Mouse (Mus musculus): ENCODE measurements around the gene Tm9sf2. TPM values are rescaled to one million over a fixed set of nuclear protein-coding genes. Genes with fewer than 3 reads are reported as not detected.
A peak's percentile ranks its signal among the peaks of the same experiment; 100 is the strongest.

Tm9sf2 gene
- polyA plus RNA-seq, 1 experiment from 2014 or later: 162 TPM

GRCm38 (mm10) chr14:122176263-122176798 lies 69.5 kb downstream of the Tm9sf2 start:
- no peak overlapping the region for H3K4me2 ChIP-seq (replicated peaks; ENCODE audit: low read depth, low read length)
- no peaks in the 10 kb centered on the region for H3K9me3 ChIP-seq (ENCODE audit: low read length)
- H3K36me3 ChIP-seq (ENCODE audit: insufficient read depth, low read length): no peaks in the 10 kb centered on the region
- no peak overlapping the region for H3K9ac ChIP-seq (replicated peaks; ENCODE audit: low read depth)
- ATAC-seq (no peak), DNase-seq (ENCODE audit: low spot score) (no peak)
- no peaks in the 10 kb centered on the region for H3K27me3 ChIP-seq (replicated peaks; ENCODE audit: insufficient read depth, low read length)
- TF ChIP-seq EP300 (IDR thresholded peaks at IDR 0.05): no peak
- TF ChIP-seq CTCF (IDR thresholded peaks at IDR 0.05): no peak
- H3K4me1 ChIP-seq (ENCODE audit: insufficient read depth, low read depth, low read length): no peaks in the 10 kb centered on the region; the same call in 1 of the 2 replicates
- H3K4me3 ChIP-seq (ENCODE audit: low read depth, low read length): no peak overlapping the region
- 78% methylated on average over 14 of the region's 14 CpGs for WGBS
- H3K27ac ChIP-seq (ENCODE audit: low read length): no peak overlapping the region

DNA sequence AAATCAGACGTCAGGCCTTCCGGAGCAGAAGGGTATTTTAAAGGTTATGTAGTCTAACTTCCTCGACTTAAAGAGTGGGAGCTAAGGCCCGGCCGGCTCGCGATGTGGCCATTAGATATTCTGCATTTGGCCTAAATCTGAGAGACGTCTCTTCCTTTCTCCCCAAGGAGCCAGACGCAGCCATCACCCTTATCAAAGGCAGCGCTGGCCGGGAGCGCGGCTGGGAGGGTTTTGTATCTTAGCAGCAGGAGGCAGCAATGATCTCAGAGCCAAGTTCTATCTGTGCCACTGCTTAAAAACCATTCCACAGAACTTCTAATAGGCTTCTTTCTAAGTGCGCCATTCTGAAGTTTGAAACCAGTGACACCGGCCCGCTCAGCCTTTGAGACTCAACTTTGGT lies 72.4 kb downstream of the Tm9sf2 start:
- DNase-seq (ENCODE audit: low spot score) (no peak), ATAC-seq (no peak)
- H3K9ac ChIP-seq (replicated peaks; ENCODE audit: low read depth): no peak overlapping the region
- no peaks in the 10 kb centered on the region for H3K4me1 ChIP-seq (ENCODE audit: insufficient read depth, low read depth, low read length)
- no peak overlapping the region for H3K27ac ChIP-seq (ENCODE audit: low read length)
- H3K4me3 ChIP-seq (ENCODE audit: low read depth, low read length): no peak overlapping the region
- no peaks in the 10 kb centered on the region for H3K9me3 ChIP-seq (ENCODE audit: low read length)
- no peaks in the 10 kb centered on the region for H3K27me3 ChIP-seq (replicated peaks; ENCODE audit: insufficient read depth, low read length)
- WGBS: 75% methylated on average over 16 of the region's 16 CpGs
- no peak overlapping the region for H3K4me2 ChIP-seq (replicated peaks; ENCODE audit: low read depth, low read length)
- TF ChIP-seq CTCF (IDR thresholded peaks at IDR 0.05): no peak
- TF ChIP-seq EP300 (IDR thresholded peaks at IDR 0.05): no peak
- H3K36me3 ChIP-seq (ENCODE audit: insufficient read depth, low read length): no peaks in the 10 kb centered on the region

- Histone ChIP-seq H3K9ac (replicated peaks; ENCODE audit: low read depth) (peak within 1 kb of the TSS; percentile 21), H3K27me3 (replicated peaks; ENCODE audit: insufficient read depth, low read length) (no peaks in the 10 kb centered on the region), H3K4me2 (replicated peaks; ENCODE audit: low read depth, low read length) (peak within 1 kb of the TSS; percentile 58), H3K36me3 (ENCODE audit: insufficient read depth, low read length) (no peaks in the 10 kb centered on the region), H3K27ac (ENCODE audit: low read length) (no peak within 1 kb of the TSS), H3K4me3 (ENCODE audit: low read depth, low read length) (peak within 1 kb of the TSS; percentile 75), H3K9me3 (ENCODE audit: low read length) (no peaks in the 10 kb centered on the region), H3K4me1 (ENCODE audit: insufficient read depth, low read depth, low read length) (no peaks in the 10 kb centered on the region)
- TF ChIP-seq CTCF (IDR thresholded peaks at IDR 0.05): no peak
- TF ChIP-seq EP300 (IDR thresholded peaks at IDR 0.05): no peak
- DNase-seq (ENCODE audit: low spot score) (peak; percentile 96), ATAC-seq (peak; percentile 100)
- 3% methylated on average over 45 of the region's 45 CpGs for WGBS
Measured at GRCm38 (mm10) chr14:122181078-122181814, 74.4 kb downstream of the Tm9sf2 start, which contains the start of gene Clybl. Clybl (plus strand) TSS chr14:122181704.

DNA sequence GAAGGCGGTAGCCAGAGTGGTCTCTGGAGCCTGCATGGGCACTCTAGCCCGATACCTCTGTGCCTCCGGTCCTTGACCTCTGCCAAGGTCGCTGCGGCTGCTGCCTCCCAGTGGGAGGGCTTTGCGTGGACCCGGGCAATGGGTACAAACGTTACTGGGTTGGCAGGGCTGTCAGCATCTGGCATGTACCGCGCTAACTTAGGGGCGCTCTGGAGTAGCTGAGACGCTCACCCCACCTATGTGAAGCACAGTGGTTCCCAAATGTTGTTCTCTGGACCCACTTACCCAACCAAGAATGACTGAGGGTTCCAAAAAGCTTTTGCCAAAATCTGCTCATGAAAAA lies 74.9 kb downstream of the Tm9sf2 start:
- H3K27ac ChIP-seq (ENCODE audit: low read length): no peak overlapping the region
- TF ChIP-seq CTCF (IDR thresholded peaks at IDR 0.05) (peak; percentile 43), EP300 (IDR thresholded peaks at IDR 0.05) (no peak)

DNA sequence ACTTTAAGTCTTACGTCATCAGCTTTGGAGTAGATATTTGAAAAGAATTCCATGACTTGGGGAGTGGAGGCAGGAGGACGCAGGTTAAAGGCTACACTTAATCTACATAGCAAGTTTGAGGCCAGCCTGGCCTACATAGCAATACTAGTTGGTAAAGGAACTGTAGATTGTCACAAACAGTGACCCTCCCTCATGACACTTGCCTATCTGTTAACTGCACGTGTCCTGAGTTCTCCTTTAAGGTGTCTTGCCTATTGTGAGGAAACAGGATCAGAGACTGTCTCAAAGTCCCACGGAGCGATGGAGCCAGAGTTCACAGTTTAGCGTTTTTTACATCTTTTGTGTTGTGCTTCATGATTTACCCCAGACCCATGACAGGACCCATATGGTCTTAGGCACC lies 75.4 kb downstream of the Tm9sf2 start:
- Histone ChIP-seq H3K4me1 (ENCODE audit: insufficient read depth, low read depth, low read length) (no peaks in the 10 kb centered on the region), H3K36me3 (ENCODE audit: insufficient read depth, low read length) (no peaks in the 10 kb centered on the region), H3K9ac (replicated peaks; ENCODE audit: low read depth) (no peak overlapping the region), H3K4me3 (ENCODE audit: low read depth, low read length) (no peak overlapping the region), H3K9me3 (ENCODE audit: low read length) (no peaks in the 10 kb centered on the region), H3K27ac (ENCODE audit: low read length) (no peak overlapping the region), H3K27me3 (replicated peaks; ENCODE audit: insufficient read depth, low read length) (no peaks in the 10 kb centered on the region), H3K4me2 (replicated peaks; ENCODE audit: low read depth, low read length) (no peak overlapping the region)
- ATAC-seq (no peak), DNase-seq (ENCODE audit: low spot score) (no peak)
- TF ChIP-seq CTCF (IDR thresholded peaks at IDR 0.05): no peak
- TF ChIP-seq EP300 (IDR thresholded peaks at IDR 0.05): no peak
- 66% methylated on average over 6 of the region's 6 CpGs for WGBS

More for the DNA sequence above, 74.9 kb downstream of the Tm9sf2 start:
- Histone ChIP-seq H3K4me1 (ENCODE audit: insufficient read depth, low read depth, low read length) (no peaks in the 10 kb centered on the region), H3K9ac (replicated peaks; ENCODE audit: low read depth) (peak overlapping the region; percentile 21), H3K4me2 (replicated peaks; ENCODE audit: low read depth, low read length) (peak overlapping the region; percentile 58), H3K4me3 (ENCODE audit: low read depth, low read length) (peak overlapping the region; percentile 75), H3K36me3 (ENCODE audit: insufficient read depth, low read length) (no peaks in the 10 kb centered on the region), H3K9me3 (ENCODE audit: low read length) (no peaks in the 10 kb centered on the region), H3K27me3 (replicated peaks; ENCODE audit: insufficient read depth, low read length) (no peaks in the 10 kb centered on the region)
- DNase-seq (ENCODE audit: low spot score) (no peak), ATAC-seq (peak; percentile 38)
- 1% methylated on average over 12 of the region's 12 CpGs for WGBS

- H3K4me2 ChIP-seq (replicated peaks; ENCODE audit: low read depth, low read length): no peak overlapping the region
- no peak overlapping the region for H3K27ac ChIP-seq (ENCODE audit: low read length)
- no peak for ATAC-seq
- TF ChIP-seq EP300 (IDR thresholded peaks at IDR 0.05) (no peak), CTCF (IDR thresholded peaks at IDR 0.05) (no peak)
- no peak overlapping the region for H3K9ac ChIP-seq (replicated peaks; ENCODE audit: low read depth)
- DNase-seq (ENCODE audit: low spot score): no peak
- no peaks in the 10 kb centered on the region for H3K9me3 ChIP-seq (ENCODE audit: low read length)
- H3K27me3 ChIP-seq (replicated peaks; ENCODE audit: insufficient read depth, low read length): no peaks in the 10 kb centered on the region
- no peaks in the 10 kb centered on the region for H3K36me3 ChIP-seq (ENCODE audit: insufficient read depth, low read length)
- no peak overlapping the region for H3K4me3 ChIP-seq (ENCODE audit: low read depth, low read length)
- 59% methylated on average over 11 of the region's 11 CpGs for whole genome bisulfite sequencing
- no peaks in the 10 kb centered on the region for H3K4me1 ChIP-seq (ENCODE audit: insufficient read depth, low read depth, low read length)
Measured at GRCm38 (mm10) chr14:122183974-122184373, 77.1 kb downstream of the Tm9sf2 start.
